Mouse (Mus musculus): Measurements from ENCODE around the gene Naa38. TPM values are rescaled to one million over a fixed set of nuclear protein-coding genes. Genes with fewer than 3 reads are reported as not detected.

The Naa38 gene
- 125 TPM for polyA plus RNA-seq (2014; fragmentation: Illumina TruSeq; extraction: RNeasy Lipid Tissue Mini Kit (QIAGEN cat#74804); ENCODE audit: insufficient read depth, low read depth, low replicate concordance)

DNA sequence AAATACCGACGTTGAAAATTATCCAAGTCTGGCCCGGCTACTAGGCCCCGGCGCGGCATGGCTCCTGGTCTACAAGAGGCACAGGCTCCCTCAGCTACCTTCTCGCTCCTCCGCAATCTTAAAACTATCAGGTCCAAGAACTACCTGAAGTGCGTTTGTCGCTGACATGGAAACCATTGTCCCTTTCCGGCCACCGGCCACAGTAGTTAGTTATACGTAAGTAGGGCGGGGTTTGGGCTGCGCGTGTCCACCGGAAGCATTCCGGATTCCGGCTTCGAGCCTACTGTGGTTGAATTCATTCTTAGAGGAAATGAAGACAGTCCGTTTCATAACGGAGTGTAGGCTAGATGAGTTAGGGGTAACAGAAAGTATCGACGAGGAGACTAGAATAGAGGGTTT lies at the start of gene Naa38, which contains the start of gene Cyb5d1:
TSS of gene Naa38 (plus strand) at position 253 of the 399 bp plus-strand sequence.
TSS of gene Cyb5d1 (minus strand) at position 397 of the 399 bp plus-strand sequence.

DNA sequence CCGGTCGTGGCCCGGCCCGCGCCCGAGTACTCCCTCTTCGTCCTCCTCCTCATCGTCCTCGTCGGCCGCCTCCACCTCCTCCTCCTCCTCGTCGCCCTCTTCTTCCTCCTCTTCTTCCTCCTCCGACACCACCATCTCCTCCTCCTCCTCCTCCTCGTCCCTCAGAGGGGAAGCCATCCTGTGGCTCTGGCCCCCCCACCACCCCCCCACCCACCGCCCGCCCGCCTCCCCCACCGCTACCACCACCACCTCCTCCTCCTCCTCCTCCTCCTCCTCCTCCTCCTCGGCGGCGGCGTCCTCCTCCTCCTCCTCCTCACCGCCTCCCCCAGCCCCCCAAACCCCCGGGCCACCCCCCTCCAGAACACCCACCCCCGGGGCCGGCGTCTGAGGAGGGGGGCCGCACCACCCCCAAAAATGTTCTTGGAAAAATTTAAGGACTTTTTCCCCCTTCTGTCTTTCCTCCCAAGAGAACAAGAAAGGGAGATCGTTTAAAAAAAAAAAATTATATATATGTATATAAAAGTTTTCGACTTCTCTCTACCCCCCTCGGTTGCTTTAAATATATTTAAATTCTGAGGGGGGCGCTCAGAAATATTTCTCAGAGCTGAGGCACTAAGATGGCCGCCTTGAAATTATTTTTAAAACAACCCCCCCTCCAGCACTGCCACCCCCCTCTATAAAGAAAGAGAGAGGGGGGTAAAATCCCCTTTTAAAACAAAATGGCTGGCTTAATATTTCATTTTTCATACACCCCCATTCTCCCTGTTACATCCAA lies 25.9 kb upstream of the Naa38 start, which contains the start of gene Chd3:
TSS of gene Chd3 (minus strand) at position 192 of the 775 bp plus-strand sequence.

DNA sequence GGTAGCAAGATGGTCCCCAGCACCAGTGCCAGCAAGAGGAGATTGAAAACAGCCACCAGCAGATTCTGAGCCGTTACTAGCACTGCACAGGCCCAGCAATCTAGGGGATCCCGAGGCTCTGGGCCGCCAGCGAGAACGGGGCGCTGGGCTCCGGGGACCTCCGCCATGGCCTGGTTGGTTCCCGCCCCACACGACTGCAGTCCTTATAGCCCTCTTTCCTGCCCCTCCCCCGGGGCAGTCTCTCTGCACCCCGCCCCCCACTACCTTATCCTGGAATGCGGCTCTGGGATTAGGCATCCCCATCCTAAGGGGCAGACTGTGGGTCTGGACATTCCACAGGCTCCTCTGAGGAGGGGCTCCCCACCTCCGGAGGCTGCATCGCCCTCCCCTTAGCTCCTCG lies 2.8 kb downstream of the Naa38 start, which contains the start of gene Tmem88:
TSS of gene Tmem88 (minus strand) at position 176 of the 400 bp plus-strand sequence.

DNA sequence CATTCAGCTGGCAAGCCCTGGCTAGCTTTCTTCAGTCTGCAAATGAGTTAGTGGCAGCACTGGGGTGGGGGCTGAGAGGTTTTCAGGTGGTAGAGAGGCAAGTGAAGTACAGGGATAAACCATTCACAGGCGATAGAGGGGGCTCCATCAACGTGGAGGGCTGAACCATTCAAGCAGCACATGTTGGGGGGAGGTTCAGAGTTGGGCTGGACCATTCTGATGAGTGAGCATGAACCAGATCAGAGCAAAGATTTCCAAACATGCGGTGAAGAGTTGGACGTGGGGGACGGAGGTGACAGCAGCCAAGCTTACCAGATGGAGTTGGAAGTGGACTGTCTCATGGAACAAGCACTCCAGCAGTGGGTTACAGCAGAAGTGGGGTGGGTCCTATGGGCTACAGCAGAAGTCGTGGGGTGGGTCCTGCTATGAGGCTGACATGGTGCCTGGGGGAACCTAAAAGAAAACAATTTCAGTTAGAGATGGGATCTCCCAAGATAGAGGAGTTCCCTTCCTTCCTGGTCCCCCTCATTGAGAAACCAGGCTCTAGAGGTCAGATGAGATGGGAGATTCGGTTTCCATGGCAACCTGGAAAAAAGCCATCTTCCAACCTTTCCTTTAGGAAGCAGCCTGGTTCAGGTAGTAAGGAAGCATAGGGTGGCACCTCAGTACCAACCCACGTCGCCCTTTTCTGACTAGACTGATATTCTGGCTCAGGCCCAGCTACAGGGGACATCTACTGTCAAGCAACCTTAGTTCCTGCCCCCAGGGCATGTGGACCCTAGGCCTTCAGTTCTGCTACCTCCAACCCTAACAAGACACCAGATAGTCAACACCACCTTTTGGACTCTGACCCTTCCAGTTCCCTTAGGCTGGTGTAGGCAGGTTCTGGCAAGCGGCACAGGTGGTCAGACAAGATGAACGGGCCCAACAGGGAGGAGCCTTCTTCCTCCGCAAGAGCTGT lies 18.2 kb downstream of the Naa38 start, which contains the start of gene Kdm6b:
TSS of gene Kdm6b (minus strand) at position 455 of the 961 bp plus-strand sequence.

Other genes with a start within 250 kb of the Naa38 start
- gene Alox12b, start 238.5 kb upstream of the Naa38 start, polyA plus RNA-seq (2014; fragmentation: Illumina TruSeq; extraction: RNeasy Lipid Tissue Mini Kit (QIAGEN cat#74804); ENCODE audit: insufficient read depth, low read depth, low replicate concordance), result not detected
- gene Alox8, start 197.6 kb upstream of the Naa38 start, polyA plus RNA-seq (2014; fragmentation: Illumina TruSeq; extraction: RNeasy Lipid Tissue Mini Kit (QIAGEN cat#74804); ENCODE audit: insufficient read depth, low read depth, low replicate concordance), result 0.07 TPM
- not detected for gene Gucy2e, start 158.5 kb upstream of the Naa38 start, polyA plus RNA-seq (2014; fragmentation: Illumina TruSeq; extraction: RNeasy Lipid Tissue Mini Kit (QIAGEN cat#74804); ENCODE audit: insufficient read depth, low read depth, low replicate concordance)
- gene Cntrob, start 71.7 kb upstream of the Naa38 start, polyA plus RNA-seq (2014; fragmentation: Illumina TruSeq; extraction: RNeasy Lipid Tissue Mini Kit (QIAGEN cat#74804); ENCODE audit: insufficient read depth, low read depth, low replicate concordance), result 3.7 TPM
- gene Trappc1, start 71.5 kb upstream of the Naa38 start, polyA plus RNA-seq (2014; fragmentation: Illumina TruSeq; extraction: RNeasy Lipid Tissue Mini Kit (QIAGEN cat#74804); ENCODE audit: insufficient read depth, low read depth, low replicate concordance), result 64.9 TPM
- 0.39 TPM for gene Kcnab3, start 69.2 kb upstream of the Naa38 start, polyA plus RNA-seq (2014; fragmentation: Illumina TruSeq; extraction: RNeasy Lipid Tissue Mini Kit (QIAGEN cat#74804); ENCODE audit: insufficient read depth, low read depth, low replicate concordance)
- gene Rnf227, start 55.0 kb upstream of the Naa38 start, polyA plus RNA-seq (2014; fragmentation: Illumina TruSeq; extraction: RNeasy Lipid Tissue Mini Kit (QIAGEN cat#74804); ENCODE audit: insufficient read depth, low read depth, low replicate concordance), result 1.3 TPM
- gene Chd3, start 26.1 kb upstream of the Naa38 start, polyA plus RNA-seq (2014; fragmentation: Illumina TruSeq; extraction: RNeasy Lipid Tissue Mini Kit (QIAGEN cat#74804); ENCODE audit: insufficient read depth, low read depth, low replicate concordance), result 45.8 TPM
- 11.8 TPM for gene Cyb5d1, start 144 bp downstream of the Naa38 start, polyA plus RNA-seq (2014; fragmentation: Illumina TruSeq; extraction: RNeasy Lipid Tissue Mini Kit (QIAGEN cat#74804); ENCODE audit: insufficient read depth, low read depth, low replicate concordance)
- 12.9 TPM for gene Tmem88, start 2.7 kb downstream of the Naa38 start, polyA plus RNA-seq (2014; fragmentation: Illumina TruSeq; extraction: RNeasy Lipid Tissue Mini Kit (QIAGEN cat#74804); ENCODE audit: insufficient read depth, low read depth, low replicate concordance)
- 6.6 TPM for gene Kdm6b, start 18.2 kb downstream of the Naa38 start, polyA plus RNA-seq (2014; fragmentation: Illumina TruSeq; extraction: RNeasy Lipid Tissue Mini Kit (QIAGEN cat#74804); ENCODE audit: insufficient read depth, low read depth, low replicate concordance)
- 0.85 TPM for gene Dnah2, start 153.6 kb downstream of the Naa38 start, polyA plus RNA-seq (2014; fragmentation: Illumina TruSeq; extraction: RNeasy Lipid Tissue Mini Kit (QIAGEN cat#74804); ENCODE audit: insufficient read depth, low read depth, low replicate concordance)
- 0.30 TPM for gene Efnb3, start 164.7 kb downstream of the Naa38 start, polyA plus RNA-seq (2014; fragmentation: Illumina TruSeq; extraction: RNeasy Lipid Tissue Mini Kit (QIAGEN cat#74804); ENCODE audit: insufficient read depth, low read depth, low replicate concordance)
- gene Wrap53, start 184.8 kb downstream of the Naa38 start, polyA plus RNA-seq (2014; fragmentation: Illumina TruSeq; extraction: RNeasy Lipid Tissue Mini Kit (QIAGEN cat#74804); ENCODE audit: insufficient read depth, low read depth, low replicate concordance), result 10.4 TPM
- 26.0 TPM for gene Trp53, start 184.9 kb downstream of the Naa38 start, polyA plus RNA-seq (2014; fragmentation: Illumina TruSeq; extraction: RNeasy Lipid Tissue Mini Kit (QIAGEN cat#74804); ENCODE audit: insufficient read depth, low read depth, low replicate concordance)
- gene Atp1b2, start 210.5 kb downstream of the Naa38 start, polyA plus RNA-seq (2014; fragmentation: Illumina TruSeq; extraction: RNeasy Lipid Tissue Mini Kit (QIAGEN cat#74804); ENCODE audit: insufficient read depth, low read depth, low replicate concordance), result 5.4 TPM
- not detected for gene Shbg, start 222.4 kb downstream of the Naa38 start, polyA plus RNA-seq (2014; fragmentation: Illumina TruSeq; extraction: RNeasy Lipid Tissue Mini Kit (QIAGEN cat#74804); ENCODE audit: insufficient read depth, low read depth, low replicate concordance)
- 4.7 TPM for gene Sat2, start 226.5 kb downstream of the Naa38 start, polyA plus RNA-seq (2014; fragmentation: Illumina TruSeq; extraction: RNeasy Lipid Tissue Mini Kit (QIAGEN cat#74804); ENCODE audit: insufficient read depth, low read depth, low replicate concordance)
- gene Fxr2, start 237.5 kb downstream of the Naa38 start, polyA plus RNA-seq (2014; fragmentation: Illumina TruSeq; extraction: RNeasy Lipid Tissue Mini Kit (QIAGEN cat#74804); ENCODE audit: insufficient read depth, low read depth, low replicate concordance), result 39.7 TPM

Measured in lung, adult 10 weeks (tissue).